Mouse (Mus musculus) cerebellum, adult 9-10 months (tissue): ENCODE results near the gene Btbd1.
A peak's percentile ranks its signal among the peaks of the same experiment; 100 is the strongest.

Experiments
- DNase-seq: peaks from one replicate; pipeline ENCODE4 v3.0.0; 2022

Gene Btbd1

GRCm38 (mm10) chr7:81829379-81829894, at the start of gene Btbd1:
TSS of gene Btbd1 (minus strand) at chr7:81829431.
- DNase-seq = peak; percentile 59

- no peak for DNase-seq
These were observed 46.1 kb upstream of the Btbd1 start for GRCm38 (mm10) chr7:81875372-81875771.

- no peak for DNase-seq
These were observed 45.4 kb upstream of the Btbd1 start for GRCm38 (mm10) chr7:81874636-81875035.

GRCm38 (mm10) chr7:81873807-81874206, 44.6 kb upstream of the Btbd1 start:
- no peak for DNase-seq

GRCm38 (mm10) chr7:81872493-81873013, 43.3 kb upstream of the Btbd1 start:
- no peak for DNase-seq

- peak; percentile 98 for DNase-seq
These were observed 38.9 kb upstream of the Btbd1 start for GRCm38 (mm10) chr7:81868158-81868557.

- peak; percentile 16 for DNase-seq
These were observed 38.1 kb upstream of the Btbd1 start for GRCm38 (mm10) chr7:81867231-81867930.

GRCm38 (mm10) chr7:81865937-81866336, 36.7 kb upstream of the Btbd1 start:
- DNase-seq = no peak

- DNase-seq = no peak
These were observed 35.3 kb upstream of the Btbd1 start for GRCm38 (mm10) chr7:81864552-81864951.

GRCm38 (mm10) chr7:81862587-81863583, 33.7 kb upstream of the Btbd1 start:
- no peak for DNase-seq

GRCm38 (mm10) chr7:81861921-81862320, 32.7 kb upstream of the Btbd1 start:
- no peak for DNase-seq

- no peak for DNase-seq
These were observed 32.2 kb upstream of the Btbd1 start for GRCm38 (mm10) chr7:81861461-81861860.

GRCm38 (mm10) chr7:81860996-81861395, 31.8 kb upstream of the Btbd1 start:
- DNase-seq = no peak

- no peak for DNase-seq
These were observed 30.8 kb upstream of the Btbd1 start for GRCm38 (mm10) chr7:81860071-81860470.

GRCm38 (mm10) chr7:81858968-81859721, 29.9 kb upstream of the Btbd1 start, which contains the start of gene Tm6sf1:
TSS of gene Tm6sf1 (plus strand) at chr7:81859001.
- no peak for DNase-seq

- no peak for DNase-seq
These were observed 29.0 kb upstream of the Btbd1 start for GRCm38 (mm10) chr7:81858236-81858635.

- DNase-seq = no peak
These were observed 27.0 kb upstream of the Btbd1 start for GRCm38 (mm10) chr7:81856221-81856620.

GRCm38 (mm10) chr7:81855694-81856093, 26.5 kb upstream of the Btbd1 start, which contains the start of gene Gm10160:
TSS of gene Gm10160 (minus strand) at chr7:81855794.
- DNase-seq = no peak

- DNase-seq = no peak
These were observed 25.5 kb upstream of the Btbd1 start for GRCm38 (mm10) chr7:81854568-81855307.

- DNase-seq = no peak
These were observed 22.5 kb upstream of the Btbd1 start for GRCm38 (mm10) chr7:81851706-81852105.

GRCm38 (mm10) chr7:81850171-81850570, 20.9 kb upstream of the Btbd1 start:
- no peak for DNase-seq

GRCm38 (mm10) chr7:81849633-81850032, 20.4 kb upstream of the Btbd1 start:
- no peak for DNase-seq
